Mouse (Mus musculus) T-cell, adult 2 months (primary cell): ENCODE data around the gene Bcl2l13.
"Not testable (repeated sequence)": the region's sequence is repeated elsewhere in the genome, so short reads cannot be mapped to it uniquely, and the experiment has no call there.

Experiments used
- DNase-seq: peaks from one replicate; pipeline ENCODE4 v3.0.0; 2022; ENCODE audit warnings: low spot score

Bcl2l13 gene

GRCm38 (mm10) chr6:120901776-120902645, 66.0 kb downstream of the Bcl2l13 start:
- DNase-seq = peak; percentile 22

GRCm38 (mm10) chr6:120903450-120903912, 67.5 kb downstream of the Bcl2l13 start:
- DNase-seq = no peak

- DNase-seq = no peak
These were observed 67.9 kb downstream of the Bcl2l13 start for GRCm38 (mm10) chr6:120903961-120904360.

GRCm38 (mm10) chr6:120905111-120905510, 69.1 kb downstream of the Bcl2l13 start:
- no peak for DNase-seq

- no peak for DNase-seq
These were observed 70.5 kb downstream of the Bcl2l13 start for GRCm38 (mm10) chr6:120906521-120906920.

GRCm38 (mm10) chr6:120907876-120908597, 72.0 kb downstream of the Bcl2l13 start:
- not testable (repeated sequence) for DNase-seq

GRCm38 (mm10) chr6:120909501-120909900, 73.5 kb downstream of the Bcl2l13 start:
- no peak for DNase-seq

GRCm38 (mm10) chr6:120911213-120912007, 75.4 kb downstream of the Bcl2l13 start:
- no peak for DNase-seq

- no peak for DNase-seq
These were observed 76.9 kb downstream of the Bcl2l13 start for GRCm38 (mm10) chr6:120912931-120913330.

- DNase-seq = no peak
These were observed 77.8 kb downstream of the Bcl2l13 start for GRCm38 (mm10) chr6:120913783-120914182.

- no peak for DNase-seq
These were observed 78.5 kb downstream of the Bcl2l13 start for GRCm38 (mm10) chr6:120914533-120914910.

- DNase-seq = peak; percentile 60
These were observed 79.1 kb downstream of the Bcl2l13 start for GRCm38 (mm10) chr6:120914911-120915648.

- no peak for DNase-seq
These were observed 79.6 kb downstream of the Bcl2l13 start for GRCm38 (mm10) chr6:120915649-120915975.

- peak; percentile 93 for DNase-seq
These were observed 80.3 kb downstream of the Bcl2l13 start, which contains the start of gene Bid for GRCm38 (mm10) chr6:120916074-120916971. Gene Bid (minus strand): TSS chr6:120916853.

GRCm38 (mm10) chr6:120916972-120917881, 81.2 kb downstream of the Bcl2l13 start:
- peak; percentile 26 for DNase-seq

GRCm38 (mm10) chr6:120917975-120918374, 82.0 kb downstream of the Bcl2l13 start:
- DNase-seq = no peak

- DNase-seq = not testable (repeated sequence)
These were observed 88.8 kb downstream of the Bcl2l13 start for GRCm38 (mm10) chr6:120924791-120925321.

GRCm38 (mm10) chr6:120926880-120927279, 90.9 kb downstream of the Bcl2l13 start:
- DNase-seq = no peak

GRCm38 (mm10) chr6:120927765-120928164, 91.8 kb downstream of the Bcl2l13 start:
- DNase-seq = no peak
